ENCODE assay signal across 8 mouse cellular contexts in genomic region chr12:76593839-76594322, GRCm38 (mm10).
DNase-seq lines count a peak whose midpoint lies in the region; ATAC-seq and TF ChIP-seq lines count a peak whose summit lies in the region.

No protein-coding gene starts in this region.

- H3K36me3 ChIP-seq in forebrain, postnatal 0 days (ENCODE audit: insufficient read depth): no peaks in the 10 kb centered on the region

- WGBS in forebrain, postnatal 0 days: 5% methylated on average over 7 of the region's 7 CpGs

- intact Hi-C loops in heart, postnatal 25 days (cut with DNase I): loop anchor here (10.0 kb wide), 1 partner anchor 189 kb away; the partner anchor contains the start of gene Hspa2

- peak; percentile 89 for DNase-seq in adrenal gland, adult 2 months
- peak; percentile 48 for DNase-seq in forebrain, postnatal 0 days
- peak; percentile 80 for DNase-seq in heart, postnatal 25 days (ENCODE audit: low spot score)
- peak; percentile 48 to 55 for DNase-seq in layer of hippocampus, postnatal 25 days (ENCODE audit: extremely low spot score in 1 of 2, low spot score in 1 of 2)
- peak; percentile 81 for DNase-seq in lung, postnatal 25 days (ENCODE audit: low spot score)
- DNase-seq in right cerebral cortex, postnatal 36 days (ENCODE audit: low spot score in 2 of 2): peak; percentile 74 to 82
- DNase-seq in embryo, embryonic 10.5 days (ENCODE audit: low spot score): no peak

- H3K27me3 ChIP-seq in forebrain, postnatal 0 days (ENCODE audit: insufficient read depth, low read length): no peaks in the 10 kb centered on the region

- ATAC-seq in CD4-positive, CD25-positive, alpha-beta regulatory T cell, adult 4 months: peak; percentile 29
- ATAC-seq in forebrain, postnatal 0 days: peak; percentile 61

- H3K9me3 ChIP-seq in forebrain, postnatal 0 days (ENCODE audit: low read length): no peaks in the 10 kb centered on the region

- H3K4me1 ChIP-seq in forebrain, postnatal 0 days (ENCODE audit: insufficient read depth): peaks cover 3% of the 10 kb centered on the region; the same call in 1 of the 2 replicates

- peak overlapping the region; percentile 35 for H3K9ac ChIP-seq in forebrain, postnatal 0 days

- H3K27ac ChIP-seq in forebrain, postnatal 0 days (ENCODE audit: low read depth, low read length): peak overlapping the region; percentile 23; the same call in 1 of the 2 replicates

- no peak for TF ChIP-seq CTCF in forebrain, postnatal 0 days (IDR thresholded peaks at IDR 0.05; ENCODE audit: low read depth)

- no peak overlapping the region for H3K4me3 ChIP-seq in forebrain, postnatal 0 days (ENCODE audit: low read depth, low read length)

- H3K4me2 ChIP-seq in forebrain, postnatal 0 days (ENCODE audit: low read depth): no peak overlapping the region
